Mouse (Mus musculus) hindbrain, embryonic 11.5 days (tissue): ENCODE results near the gene Dennd1c. TPM values are rescaled to one million over a fixed set of nuclear protein-coding genes. Genes with fewer than 3 reads are reported as not detected.

Source experiments
- ATAC-seq: fragments of 200-750 bp; cut with Nextera tagmentation; 2 replicates; pipeline ENCODE4 v1.8.0; 2017; ENCODE audit warnings: mild to moderate bottlenecking, moderate TSS enrichment, moderate library complexity; ENCODE audit not compliant: low FRiP score
- DNase-seq: peaks from one replicate; pipeline ENCODE4 v3.0.0-alpha.2; 2015; ENCODE audit warnings: low spot score
- H3K27ac ChIP-seq: fragments of 300-500 bp; sonication (generic); 2 replicates; pipeline ENCODE4 v1.5.1; 2014; ENCODE audit warnings: mild to moderate bottlenecking, low read depth, low read length
- H3K27me3 ChIP-seq: fragments of 300-500 bp; sonication (generic); 2 replicates; pipeline ENCODE4 v1.6.1; 2014; ENCODE audit warnings: mild to moderate bottlenecking, low read length, moderate library complexity, mixed read lengths; ENCODE audit not compliant: control insufficient read depth, insufficient read depth
- H3K36me3 ChIP-seq: fragments of 300-500 bp; sonication (generic); 2 replicates; pipeline ENCODE4 v1.6.1; 2014; ENCODE audit warnings: mild to moderate bottlenecking, low read length, moderate library complexity, mixed read lengths; ENCODE audit not compliant: control insufficient read depth, insufficient read depth
- H3K4me1 ChIP-seq: fragments of 300-500 bp; sonication (generic); replicated peaks from 2 replicates; pipeline ENCODE4 v1.6.1; 2014; ENCODE audit warnings: low read length, mixed read lengths; ENCODE audit not compliant: control insufficient read depth, insufficient read depth
- H3K4me2 ChIP-seq: fragments of 300-500 bp; sonication (generic); replicated peaks from 2 replicates; pipeline ENCODE4 v1.6.1; 2014; ENCODE audit warnings: mild to moderate bottlenecking, low read depth, low read length
- H3K4me3 ChIP-seq: fragments of 300-500 bp; sonication (generic); 2 replicates; pipeline ENCODE4 v1.5.1; 2014; ENCODE audit warnings: low read depth, low read length
- H3K9ac ChIP-seq: fragments of 300-500 bp; sonication (generic); 2 replicates; pipeline ENCODE4 v1.6.1; 2014; ENCODE audit warnings: low read depth, low read length
- H3K9me3 ChIP-seq: fragments of 300-500 bp; sonication (generic); 2 replicates; pipeline ENCODE4 v1.6.1; 2016; ENCODE audit warnings: low read length; ENCODE audit not compliant: control insufficient read depth
- WGBS: fragments of 180-500 bp; shearing (Covaris S2); extraction: QIAGEN DNeasy Blood & Tissue Kit; methylation state at CpG from one replicate; pipeline ENCODE4 v1.1.7; 2014; 5-methylcytosine and 5-hydroxymethylcytosine counted together
- polyA plus RNA-seq: library from polyadenylated mRNA; unstranded; fragments of >200 nt; fragmentation: Nextera tagmentation; extraction: Ambion mirVana; gene quantifications from 2 replicates; pipeline ENCODE4 v1.2.1, GENCODE M21; 2014

The Dennd1c gene
- polyA plus RNA-seq = 2.9 and 3.8 TPM in 2 replicates

- Histone ChIP-seq H3K9me3 (no peaks in the 10 kb centered on the region), H3K36me3 (no peaks in the 10 kb centered on the region), H3K4me1 (no peaks in the 10 kb centered on the region), H3K9ac (no peak within 1 kb of the TSS), H3K4me3 (no peak within 1 kb of the TSS), H3K4me2 (no peak within 1 kb of the TSS), H3K27me3 (no peaks in the 10 kb centered on the region), H3K27ac (no peak within 1 kb of the TSS)
- 41% methylated on average over 6 of the region's 6 CpGs for WGBS
- ATAC-seq = no peak
- DNase-seq = no peak
These were observed at the start of gene Dennd1c for GRCm38 (mm10) chr17:57078336-57078735. Dennd1c (minus strand) TSS chr17:57078514.

- Histone ChIP-seq H3K36me3 (no peaks in the 10 kb centered on the region), H3K4me2 (no peak overlapping the region), H3K27me3 (no peaks in the 10 kb centered on the region), H3K4me1 (no peaks in the 10 kb centered on the region), H3K4me3 (no peak overlapping the region), H3K9me3 (no peaks in the 10 kb centered on the region), H3K9ac (no peak overlapping the region), H3K27ac (no peak overlapping the region)
- DNase-seq = no peak
- no peak for ATAC-seq
- 79% methylated on average over 3 of the region's 3 CpGs for WGBS
These were observed 47.7 kb upstream of the Dennd1c start for GRCm38 (mm10) chr17:57125853-57126622.

GRCm38 (mm10) chr17:57124792-57125191 is 46.5 kb upstream of the Dennd1c start:
- no peak overlapping the region for H3K4me3 ChIP-seq
- no peak overlapping the region for H3K4me2 ChIP-seq
- H3K4me1 ChIP-seq = no peaks in the 10 kb centered on the region
- no peaks in the 10 kb centered on the region for H3K9me3 ChIP-seq
- H3K27me3 ChIP-seq = no peaks in the 10 kb centered on the region
- H3K27ac ChIP-seq = no peak overlapping the region
- ATAC-seq = no peak
- DNase-seq = no peak
- 81% methylated on average over 4 of the region's 4 CpGs for WGBS
- no peaks in the 10 kb centered on the region for H3K36me3 ChIP-seq
- H3K9ac ChIP-seq = no peak overlapping the region

GRCm38 (mm10) chr17:57123192-57124118 is 45.1 kb upstream of the Dennd1c start:
- Histone ChIP-seq H3K4me2 (no peak overlapping the region), H3K36me3 (no peaks in the 10 kb centered on the region), H3K9me3 (no peaks in the 10 kb centered on the region), H3K4me1 (no peaks in the 10 kb centered on the region), H3K27ac (no peak overlapping the region), H3K4me3 (no peak overlapping the region), H3K27me3 (no peaks in the 10 kb centered on the region), H3K9ac (no peak overlapping the region)
- 87% methylated on average over 11 of the region's 11 CpGs for WGBS
- DNase-seq = no peak
- no peak for ATAC-seq

- Histone ChIP-seq H3K4me1 (no peaks in the 10 kb centered on the region), H3K27me3 (no peaks in the 10 kb centered on the region), H3K9ac (no peak overlapping the region), H3K4me2 (no peak overlapping the region), H3K9me3 (no peaks in the 10 kb centered on the region), H3K4me3 (no peak overlapping the region), H3K27ac (no peak overlapping the region), H3K36me3 (no peaks in the 10 kb centered on the region)
- ATAC-seq (no peak), DNase-seq (no peak)
- WGBS = 94% methylated on average over 2 of the region's 2 CpGs
These were observed 43.5 kb upstream of the Dennd1c start for GRCm38 (mm10) chr17:57121856-57122255.

- no peak overlapping the region for H3K4me3 ChIP-seq
- ATAC-seq = peak; percentile 73
- no peaks in the 10 kb centered on the region for H3K4me1 ChIP-seq
- H3K9me3 ChIP-seq = no peaks in the 10 kb centered on the region
- no peaks in the 10 kb centered on the region for H3K27me3 ChIP-seq
- no peak overlapping the region for H3K27ac ChIP-seq
- H3K4me2 ChIP-seq = 0 out of 2 replicates have a peak overlapping the region, but pooled peaks have one; percentile 5
- WGBS = under 1% methylated on average over 11 of the region's 11 CpGs
- peak; percentile 45 for DNase-seq
- H3K9ac ChIP-seq = no peak overlapping the region
- H3K36me3 ChIP-seq = no peaks in the 10 kb centered on the region
These were observed 40.4 kb upstream of the Dennd1c start for GRCm38 (mm10) chr17:57118524-57119349.

GRCm38 (mm10) chr17:57116801-57117200 is 38.5 kb upstream of the Dennd1c start:
- no peaks in the 10 kb centered on the region for H3K9me3 ChIP-seq
- H3K36me3 ChIP-seq = no peaks in the 10 kb centered on the region
- no peak overlapping the region for H3K27ac ChIP-seq
- no peak overlapping the region for H3K9ac ChIP-seq
- ATAC-seq (no peak), DNase-seq (no peak)
- no peaks in the 10 kb centered on the region for H3K4me1 ChIP-seq
- no peak overlapping the region for H3K4me2 ChIP-seq
- H3K27me3 ChIP-seq = no peaks in the 10 kb centered on the region
- 71% methylated on average over 2 of the region's 2 CpGs for WGBS
- no peak overlapping the region for H3K4me3 ChIP-seq

GRCm38 (mm10) chr17:57112768-57113474 is 34.6 kb upstream of the Dennd1c start:
- 91% methylated on average over 10 of the region's 10 CpGs for WGBS
- no peaks in the 10 kb centered on the region for H3K36me3 ChIP-seq
- H3K4me2 ChIP-seq = no peak overlapping the region

More at GRCm38 (mm10) chr17:57112768-57113474, 34.6 kb upstream of the Dennd1c start:
- ATAC-seq = no peak
- Histone ChIP-seq H3K9ac (no peak overlapping the region), H3K27me3 (no peaks in the 10 kb centered on the region), H3K9me3 (no peaks in the 10 kb centered on the region), H3K4me1 (no peaks in the 10 kb centered on the region), H3K4me3 (no peak overlapping the region), H3K27ac (no peak overlapping the region)
- DNase-seq = no peak
